Mouse (Mus musculus) brain, embryonic 14.5 days (tissue): Measurements from ENCODE around the gene Fbxl12.

ENCODE experiments used
- CTCF ChIP-seq: fragments of 200-500 bp; IDR thresholded peaks from 2 replicates; pipeline ENCODE4 v1.5.1; 2012; ENCODE audit warnings: inconsistent platforms, mild to moderate bottlenecking, moderate library complexity, borderline replicate concordance; ENCODE audit not compliant: insufficient read depth, insufficient read length; ENCODE audit errors: extremely low read depth
- POLR2A ChIP-seq: fragments of 200-500 bp; IDR thresholded peaks from 2 replicates; pipeline ENCODE4 v1.6.1; 2012; ENCODE audit warnings: mild to moderate bottlenecking, inconsistent platforms, borderline replicate concordance; ENCODE audit not compliant: poor library complexity, insufficient read depth, insufficient read length, severe bottlenecking; ENCODE audit errors: extremely low read depth

- TF ChIP-seq CTCF, result no peak
- no peak for TF ChIP-seq POLR2A
Observed at GRCm38 (mm10) chr9:20638552-20638951, 6.0 kb downstream of the Fbxl12 start.
